ENCODE assay signal across 8 mouse cellular contexts in genomic region chr5:114567075-114567517, GRCm38 (mm10). TPM values are rescaled to one million over a fixed set of nuclear protein-coding genes. Genes with fewer than 3 reads are reported as not detected.
A peak's percentile ranks its signal among the peaks of the same experiment; 100 is the strongest.
DNase-seq lines count a peak whose midpoint lies in the region; ATAC-seq lines count a peak whose summit lies in the region.

No protein-coding gene starts in this region.

- under 1% methylated on average over 52 of the region's 52 CpGs for WGBS in forebrain, embryonic 11.5 days
- under 1% methylated on average over 52 of the region's 52 CpGs for WGBS in heart, embryonic 15.5 days
- WGBS in liver, embryonic 12.5 days (ENCODE audit: insufficient replicate concordance), result under 1% methylated on average over 51 of the region's 52 CpGs
- under 1% methylated on average over 51 of the region's 52 CpGs for WGBS in stomach, embryonic 14.5 days

- peak overlapping the region; percentile 74 for H3K4me2 ChIP-seq in forebrain, embryonic 11.5 days (ENCODE audit: low read depth, low read length, severe bottlenecking)
- H3K4me2 ChIP-seq in heart, embryonic 15.5 days, result peak overlapping the region; percentile 100
- H3K4me2 ChIP-seq in liver, embryonic 12.5 days, result peak overlapping the region; percentile 95
- H3K4me2 ChIP-seq in stomach, embryonic 14.5 days (replicated peaks; ENCODE audit: low read depth, low read length), result peak overlapping the region; percentile 88

- no peak overlapping the region for H3K27ac ChIP-seq in brown adipose tissue, adult 24 weeks (replicated peaks; ENCODE audit: low read depth, low read length)
- peak overlapping the region; percentile 87 for H3K27ac ChIP-seq in forebrain, embryonic 11.5 days (ENCODE audit: low read depth, low read length)
- peak overlapping the region; percentile 69 for H3K27ac ChIP-seq in heart, embryonic 15.5 days
- H3K27ac ChIP-seq in liver, embryonic 12.5 days, result no peak overlapping the region
- H3K27ac ChIP-seq in stomach, embryonic 14.5 days (ENCODE audit: low read length), result peak overlapping the region; percentile 77

- 0 out of 2 replicates have a peak, but pooled peaks cover 2% of the 10 kb centered on the region for H3K27me3 ChIP-seq in forebrain, embryonic 11.5 days (ENCODE audit: control insufficient read depth, insufficient read depth, low read length)
- peaks cover 37% of the 10 kb centered on the region for H3K27me3 ChIP-seq in heart, embryonic 15.5 days
- peaks cover 85% of the 10 kb centered on the region for H3K27me3 ChIP-seq in liver, embryonic 12.5 days (replicated peaks)
- H3K27me3 ChIP-seq in stomach, embryonic 14.5 days (ENCODE audit: control insufficient read depth, insufficient read depth, low read length), result no peaks in the 10 kb centered on the region

- no peaks in the 10 kb centered on the region for H3K9me3 ChIP-seq in forebrain, embryonic 11.5 days (ENCODE audit: control insufficient read depth, low read length)
- no peaks in the 10 kb centered on the region; the same call in 1 of the 2 replicates for H3K9me3 ChIP-seq in heart, embryonic 15.5 days (replicated peaks)
- H3K9me3 ChIP-seq in liver, embryonic 12.5 days (replicated peaks), result peaks cover 5% of the 10 kb centered on the region; the same call in 1 of the 2 replicates
- no peaks in the 10 kb centered on the region; the same call in 1 of the 2 replicates for H3K9me3 ChIP-seq in stomach, embryonic 14.5 days (ENCODE audit: control insufficient read depth, low read depth, low read length)

- peak overlapping the region; percentile 59 for H3K4me3 ChIP-seq in brown adipose tissue, adult 24 weeks (ENCODE audit: insufficient read depth, low read depth, low read length)
- H3K4me3 ChIP-seq in forebrain, embryonic 11.5 days (ENCODE audit: low read depth, low read length), result peak overlapping the region; percentile 71
- H3K4me3 ChIP-seq in heart, embryonic 15.5 days, result peak overlapping the region; percentile 83
- H3K4me3 ChIP-seq in liver, embryonic 12.5 days, result peak overlapping the region; percentile 66
- peak overlapping the region; percentile 70 for H3K4me3 ChIP-seq in stomach, embryonic 14.5 days (ENCODE audit: low read depth, low read length)

- no peaks in the 10 kb centered on the region for H3K36me3 ChIP-seq in forebrain, embryonic 11.5 days (ENCODE audit: control insufficient read depth, insufficient read depth, low read length)
- H3K36me3 ChIP-seq in heart, embryonic 15.5 days, result no peaks in the 10 kb centered on the region
- H3K36me3 ChIP-seq in liver, embryonic 12.5 days, result no peaks in the 10 kb centered on the region
- no peaks in the 10 kb centered on the region for H3K36me3 ChIP-seq in stomach, embryonic 14.5 days (ENCODE audit: control insufficient read depth, insufficient read depth, low read length)

- DNase-seq in CD8-positive naive resting alpha-beta T cell, adult 2 months (ENCODE audit: low read depth in 2 of 2, low spot score in 2 of 2), result peak; percentile 69 to 79
- peak; percentile 99 for DNase-seq in forebrain, embryonic 11.5 days (ENCODE audit: low spot score)
- peak; percentile 98 for DNase-seq in kidney, postnatal 14 days
- peak; percentile 74 to 83 for DNase-seq in natural killer cell, adult 2 months (ENCODE audit: low spot score in 2 of 2)

- peak overlapping the region; percentile 73 for H3K9ac ChIP-seq in forebrain, embryonic 11.5 days (ENCODE audit: low read length)
- H3K9ac ChIP-seq in heart, embryonic 15.5 days, result peak overlapping the region; percentile 67
- H3K9ac ChIP-seq in liver, embryonic 12.5 days, result peak overlapping the region; percentile 53; the same call in 1 of the 2 replicates
- H3K9ac ChIP-seq in stomach, embryonic 14.5 days (replicated peaks; ENCODE audit: low read depth, low read length), result peak overlapping the region; percentile 43; the same call in 1 of the 2 replicates

- peaks cover 7% of the 10 kb centered on the region; the same call in 1 of the 2 replicates for H3K4me1 ChIP-seq in brown adipose tissue, adult 24 weeks (ENCODE audit: control insufficient read depth, insufficient read depth, insufficient read length, low read length)
- peaks cover 32% of the 10 kb centered on the region for H3K4me1 ChIP-seq in forebrain, embryonic 11.5 days (replicated peaks; ENCODE audit: control insufficient read depth, insufficient read depth, low read length)
- H3K4me1 ChIP-seq in heart, embryonic 15.5 days (replicated peaks), result peaks cover 50% of the 10 kb centered on the region
- H3K4me1 ChIP-seq in liver, embryonic 12.5 days, result peaks cover 64% of the 10 kb centered on the region
- peaks cover 33% of the 10 kb centered on the region; the same call in 1 of the 2 replicates for H3K4me1 ChIP-seq in stomach, embryonic 14.5 days (ENCODE audit: control insufficient read depth, insufficient read depth, low read length)

- ATAC-seq in forebrain, embryonic 11.5 days (replicated peaks; ENCODE audit: low FRiP score), result peak; percentile 83
- ATAC-seq in heart, embryonic 15.5 days (replicated peaks; ENCODE audit: insufficient number of reproducible peaks, insufficient read depth, low FRiP score, low read depth), result peak; percentile 90
- peak; percentile 78 for ATAC-seq in liver, embryonic 12.5 days
- peak; percentile 90 for ATAC-seq in stomach, embryonic 14.5 days (ENCODE audit: insufficient number of reproducible peaks, insufficient read depth, low FRiP score, low read depth)

RNA-seq across cellular contexts. Expression of gene Fam222a, which starts 0.7 kb away (rescaled TPM):
- polyA plus RNA-seq in brown adipose tissue, adult 24 weeks (2012; ENCODE audit: insufficient read depth, insufficient read length, missing spikeins), result 1.8 and 2.7 TPM in 2 replicates
- 8.7 and 9.4 TPM in 2 replicates for polyA plus RNA-seq in forebrain, embryonic 11.5 days (2014; fragmentation: Nextera tagmentation; extraction: Ambion mirVana)
- 0.74 and 1.6 TPM in 2 replicates for polyA plus RNA-seq in heart, embryonic 15.5 days (2015; fragmentation: Nextera tagmentation; extraction: Ambion mirVana)
- 1.3 and 1.4 TPM in 2 replicates for polyA plus RNA-seq in liver, embryonic 12.5 days (2016; fragmentation: Nextera tagmentation; extraction: Ambion mirVana)
- polyA plus RNA-seq in stomach, embryonic 14.5 days (2014; fragmentation: Nextera tagmentation; extraction: Ambion mirVana), result 2.8 and 2.9 TPM in 2 replicates

Comparison
In these comparisons a context has a peak if more than half of its experiments do, and no peak if none do; other contexts are left out.
1. H3K27ac ChIP-seq: peak in forebrain, embryonic 11.5 days (single experiment), heart, embryonic 15.5 days (single experiment) and stomach, embryonic 14.5 days (single experiment); none in brown adipose tissue, adult 24 weeks (single experiment) and liver, embryonic 12.5 days (single experiment).
2. Peak in every context shown above with its lines, with median percentiles within 50 percentile points of each other: DNase-seq, H3K4me3 ChIP-seq, ATAC-seq, H3K4me2 ChIP-seq and H3K9ac ChIP-seq.